Mouse (Mus musculus) myocyte (in vitro differentiated cells): Measurements from ENCODE around the gene Ephb3. TPM values are rescaled to one million over a fixed set of nuclear protein-coding genes. Genes with fewer than 3 reads are reported as not detected.

Experiments used
- H3K27me3 ChIP-seq: one replicate; pipeline ENCODE4 v1.6.1; 2011; ENCODE audit not compliant: control insufficient read depth, insufficient read depth, insufficient read length
- H3K36me3 ChIP-seq: one replicate; pipeline ENCODE4 v1.6.1; 2011; ENCODE audit not compliant: control insufficient read depth, insufficient read depth
- H3K4me2 ChIP-seq: one replicate; pipeline ENCODE4 v1.6.1; 2011; ENCODE audit warnings: low read depth, control low read depth
- H3K4me3 ChIP-seq: one replicate; pipeline ENCODE4 v1.5.1; 2011; ENCODE audit warnings: mild to moderate bottlenecking, control low read depth, moderate library complexity
- H3K79me2 ChIP-seq: one replicate; pipeline ENCODE4 v1.6.1; 2011; ENCODE audit not compliant: control insufficient read depth, insufficient read depth
- H3ac ChIP-seq: one replicate; pipeline ENCODE4 v1.6.1; 2011; ENCODE audit not compliant: control insufficient read depth, insufficient read length
- CEBPB ChIP-seq: IDR thresholded peaks from 2 replicates; pipeline ENCODE4 v1.6.1; 2011; ENCODE audit warnings: mild to moderate bottlenecking, moderate library complexity; ENCODE audit not compliant: poor library complexity, insufficient read depth, severe bottlenecking
- E2F4 ChIP-seq: IDR thresholded peaks from one replicate; pipeline ENCODE4 v1.6.1; 2011; ENCODE audit warnings: mild to moderate bottlenecking, control low read depth, moderate library complexity; ENCODE audit not compliant: insufficient read depth
- MAX ChIP-seq: IDR thresholded peaks from one replicate; pipeline ENCODE4 v1.6.1; 2011; ENCODE audit warnings: low read depth, mild to moderate bottlenecking, control low read depth
- MYOD1 ChIP-seq, 3 experiments: IDR thresholded peaks; one replicate each; pipeline ENCODE4 v1.6.1; 2011; ENCODE audit warnings: control low read depth in 2 of 3, low read depth in 2 of 3, mild to moderate bottlenecking in 2 of 3, moderate library complexity in 1 of 3; ENCODE audit not compliant: insufficient read length in 2 of 3, control insufficient read depth in 1 of 3
- MYOG ChIP-seq, 3 experiments: IDR thresholded peaks; one replicate each; pipeline ENCODE4 v1.6.1; 2011; ENCODE audit warnings: control low read depth in 2 of 3, low read depth in 2 of 3, mild to moderate bottlenecking in 2 of 3; ENCODE audit not compliant: insufficient read length in 2 of 3, control insufficient read depth in 1 of 3, insufficient read depth in 1 of 3
- POLR2A ChIP-seq: IDR thresholded peaks from one replicate; pipeline ENCODE4 v1.6.1; 2011; ENCODE audit warnings: low read depth, mild to moderate bottlenecking, control low read depth, moderate library complexity; ENCODE audit not compliant: insufficient read length
- POLR2AphosphoS2 ChIP-seq: IDR thresholded peaks from one replicate; pipeline ENCODE4 v1.6.1; 2011; ENCODE audit warnings: low read depth, control low read depth; ENCODE audit not compliant: insufficient read length
- REST ChIP-seq: IDR thresholded peaks from one replicate; pipeline ENCODE4 v1.6.1; 2011; ENCODE audit warnings: mild to moderate bottlenecking, control low read depth, moderate library complexity; ENCODE audit not compliant: insufficient read depth, insufficient read length
- SRF ChIP-seq: IDR thresholded peaks from one replicate; pipeline ENCODE4 v1.6.1; 2011; ENCODE audit warnings: low read depth; ENCODE audit not compliant: control insufficient read depth, insufficient read length
- TCF12 ChIP-seq: IDR thresholded peaks from one replicate; pipeline ENCODE4 v1.6.1; 2011; ENCODE audit warnings: mild to moderate bottlenecking, control low read depth; ENCODE audit not compliant: poor library complexity, insufficient read depth, severe bottlenecking
- TCF3 ChIP-seq: IDR thresholded peaks from one replicate; pipeline ENCODE4 v1.6.1; 2011; ENCODE audit warnings: low read depth, control low read depth; ENCODE audit not compliant: insufficient read length
- USF1 ChIP-seq: IDR thresholded peaks from one replicate; pipeline ENCODE4 v1.6.1; 2011; ENCODE audit warnings: low read depth, mild to moderate bottlenecking, control low read depth, moderate library complexity
- polyA plus RNA-seq: library from polyadenylated mRNA; unstranded; fragments of >200 nt; fragmentation: generic; extraction: Trizol; gene quantifications from one replicate; pipeline ENCODE4 v1.2.1, GENCODE M21; 2012; ENCODE audit warnings: missing spikeins

The Ephb3 gene
- polyA plus RNA-seq, 1 experiment: 30.6 TPM

DNA sequence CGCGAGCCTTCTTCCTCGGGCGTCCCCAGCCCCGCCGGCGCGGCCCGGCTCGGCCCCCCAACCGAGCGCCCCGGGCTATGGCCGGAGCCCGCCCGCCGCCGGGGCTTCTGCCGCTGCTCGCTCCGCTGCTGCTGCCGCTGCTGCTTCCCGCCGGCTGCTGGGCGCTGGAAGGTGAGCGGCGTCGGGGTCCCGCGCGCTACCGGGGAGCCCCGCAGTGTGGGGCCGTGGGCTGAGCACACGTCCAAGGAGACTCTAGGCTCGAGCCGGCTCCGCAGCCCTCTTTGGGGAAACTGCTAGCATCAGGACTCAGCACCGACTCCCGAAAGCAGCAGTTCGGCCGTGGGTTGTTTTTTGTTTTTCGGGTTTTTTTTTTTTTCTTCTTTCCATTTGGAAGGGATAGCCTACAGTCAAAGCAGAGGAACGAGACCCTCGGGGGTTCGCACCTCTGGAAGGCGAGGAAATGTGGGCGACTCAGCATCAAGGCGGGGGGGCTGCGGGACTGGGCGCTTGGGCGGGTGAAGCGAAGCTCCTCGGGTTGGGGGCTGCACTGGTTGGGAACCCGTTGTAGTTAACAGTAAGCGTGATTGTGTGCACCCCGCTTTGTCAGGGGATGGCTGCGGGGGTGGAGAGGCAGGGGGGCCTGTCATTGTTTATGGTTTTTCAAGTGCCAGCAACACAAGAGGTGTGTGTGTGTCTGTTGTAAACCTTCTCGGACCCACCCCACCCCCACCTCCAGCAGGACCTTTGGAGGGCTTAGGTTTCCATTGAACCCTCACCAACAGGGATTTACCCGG lies 735 bp downstream of the Ephb3 start:
- Histone ChIP-seq H3K4me3 (peak overlapping the region; percentile 82), H3K79me2 (peaks cover 44% of the 10 kb centered on the region), H3K27me3 (peaks cover 6% of the 10 kb centered on the region), H3K4me2 (peak overlapping the region; percentile 81), H3ac (peak overlapping the region; percentile 97), H3K36me3 (no peaks in the 10 kb centered on the region)
- no peak for TF ChIP-seq E2F4

DNA sequence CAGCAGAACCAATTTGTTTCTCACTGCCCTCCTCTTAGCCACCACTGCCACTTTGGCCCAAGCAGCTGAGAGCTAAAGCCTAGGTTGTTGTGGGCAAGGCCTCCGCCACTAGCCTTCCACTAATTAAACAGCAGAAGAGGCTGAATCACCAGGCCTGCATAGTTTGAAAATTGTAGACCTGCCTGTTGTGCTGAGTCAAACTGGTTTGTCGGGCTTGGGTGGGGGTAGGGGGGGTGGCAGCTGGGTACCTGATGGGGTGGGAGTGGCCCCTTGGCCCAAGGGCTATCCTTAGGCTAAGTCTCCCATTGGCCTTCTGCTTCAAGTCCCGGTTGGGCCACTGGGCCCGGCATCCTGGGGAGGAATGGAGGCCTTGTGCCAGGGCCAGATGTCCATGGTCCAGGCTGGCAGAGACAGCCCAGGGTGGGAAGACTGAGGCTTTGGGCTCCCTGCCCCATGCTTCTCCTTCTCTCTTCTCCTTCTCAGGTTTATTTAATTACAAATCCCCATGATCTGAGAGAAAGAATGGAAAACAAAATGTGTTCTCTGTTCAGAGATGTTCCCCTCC lies 3.5 kb downstream of the Ephb3 start:
- no peak for TF ChIP-seq TCF12
- TF ChIP-seq SRF: no peak
- TF ChIP-seq POLR2AphosphoS2: no peak
- no peak for TF ChIP-seq E2F4
- no peak for TF ChIP-seq MYOD1 (IDR thresholded peaks at IDR 0.05; ENCODE audit: control insufficient read depth in 1 of 3, insufficient read length in 2 of 3, low read depth in 2 of 3)
- no peak for TF ChIP-seq MAX
- TF ChIP-seq POLR2A: no peak
- TF ChIP-seq CEBPB: no peak
- no peak for TF ChIP-seq REST
- no peak for TF ChIP-seq MYOG (IDR thresholded peaks at IDR 0.05; ENCODE audit: control insufficient read depth in 1 of 3, insufficient read depth in 1 of 3, insufficient read length in 2 of 3, low read depth in 2 of 3)
- Histone ChIP-seq H3K4me2 (peak overlapping the region; percentile 81), H3K4me3 (peak overlapping the region; percentile 82), H3K36me3 (no peaks in the 10 kb centered on the region), H3ac (no peak overlapping the region), H3K27me3 (no peaks in the 10 kb centered on the region), H3K79me2 (peaks cover 69% of the 10 kb centered on the region)

DNA sequence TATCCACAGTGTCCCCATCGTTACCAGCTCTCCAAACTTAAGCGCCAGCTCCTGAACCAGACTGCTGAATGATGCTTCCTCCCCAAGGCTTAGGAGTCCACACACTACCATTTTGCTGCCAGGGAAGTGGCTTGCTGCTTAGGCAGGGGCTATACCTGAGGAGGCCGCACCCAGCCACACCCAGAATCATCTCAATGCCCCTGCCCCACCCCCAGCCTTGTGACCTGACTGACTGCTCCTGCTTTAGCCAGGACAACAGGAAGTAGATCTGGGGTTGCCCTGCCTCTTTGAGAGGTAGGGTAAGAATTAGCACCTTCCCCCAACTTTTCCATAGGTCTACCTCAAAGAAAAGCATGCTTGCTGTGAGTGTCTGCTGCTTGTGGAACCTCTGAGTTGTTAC lies 4.7 kb downstream of the Ephb3 start:
- Histone ChIP-seq H3K4me2 (no peak overlapping the region), H3K36me3 (no peaks in the 10 kb centered on the region), H3K4me3 (no peak overlapping the region), H3ac (no peak overlapping the region), H3K27me3 (no peaks in the 10 kb centered on the region), H3K79me2 (peaks cover 75% of the 10 kb centered on the region)
- TF ChIP-seq SRF: no peak
- no peak for TF ChIP-seq CEBPB
- TF ChIP-seq MYOG (IDR thresholded peaks at IDR 0.05; ENCODE audit: control insufficient read depth in 1 of 3, insufficient read depth in 1 of 3, insufficient read length in 2 of 3, low read depth in 2 of 3): no peak
- no peak for TF ChIP-seq TCF3
- TF ChIP-seq MYOD1 (IDR thresholded peaks at IDR 0.05; ENCODE audit: control insufficient read depth in 1 of 3, insufficient read length in 2 of 3, low read depth in 2 of 3): no peak
- no peak for TF ChIP-seq REST
- TF ChIP-seq TCF12: no peak
- TF ChIP-seq POLR2A: no peak
- TF ChIP-seq USF1: no peak
- no peak for TF ChIP-seq E2F4
- no peak for TF ChIP-seq POLR2AphosphoS2
- no peak for TF ChIP-seq MAX

DNA sequence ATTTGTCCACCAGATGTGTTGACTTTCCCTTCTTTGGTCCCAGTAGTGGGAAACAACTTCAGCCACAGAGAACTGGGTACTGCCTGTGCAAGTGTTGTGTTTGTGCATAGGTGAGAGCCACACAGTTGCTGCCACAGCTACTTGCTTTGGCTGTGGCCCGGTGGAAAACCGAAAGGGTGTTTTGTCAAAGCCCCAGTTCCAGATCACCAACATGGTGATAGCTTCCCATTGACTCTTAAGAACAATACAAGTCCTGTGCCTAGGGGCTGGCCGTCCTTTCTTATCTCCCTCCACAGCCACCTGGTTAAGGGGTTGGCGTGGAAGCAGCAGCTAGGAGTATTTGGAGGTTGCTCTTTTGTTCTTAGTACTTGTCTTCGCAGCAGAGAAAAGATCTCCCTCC lies 5.6 kb downstream of the Ephb3 start:
- Histone ChIP-seq H3K4me3 (peak overlapping the region; percentile 21), H3K27me3 (no peaks in the 10 kb centered on the region), H3K36me3 (peaks cover 2% of the 10 kb centered on the region), H3K4me2 (peak overlapping the region; percentile 94), H3ac (no peak overlapping the region), H3K79me2 (peaks cover 74% of the 10 kb centered on the region)
- TF ChIP-seq CEBPB (no peak), REST (no peak), MAX (no peak), E2F4 (no peak), TCF12 (no peak), TCF3 (no peak), MYOG (IDR thresholded peaks at IDR 0.05; ENCODE audit: control insufficient read depth in 1 of 3, insufficient read depth in 1 of 3, insufficient read length in 2 of 3, low read depth in 2 of 3) (no peak), USF1 (no peak), POLR2AphosphoS2 (no peak)
